Mouse (Mus musculus): ENCODE results near the gene Chst11. TPM values are rescaled to one million over a fixed set of nuclear protein-coding genes. Genes with fewer than 3 reads are reported as not detected.

Chst11 gene
- polyA plus RNA-seq, 1 experiment = 12.1 TPM

- no peaks in the 10 kb centered on the region for H3K36me3 ChIP-seq (ENCODE audit: control insufficient read depth, insufficient read depth)
- no peak for TF ChIP-seq POLR2A (IDR thresholded peaks at IDR 0.05; ENCODE audit: insufficient read length, low read depth)
- TF ChIP-seq TCF3 (IDR thresholded peaks at IDR 0.05; ENCODE audit: insufficient read length, low read depth) = no peak
- no peak for TF ChIP-seq POLR2AphosphoS2 (IDR thresholded peaks at IDR 0.05; ENCODE audit: insufficient read length, low read depth)
- no peak for TF ChIP-seq REST (IDR thresholded peaks at IDR 0.05; ENCODE audit: insufficient read depth, insufficient read length)
- no peak for TF ChIP-seq SRF (IDR thresholded peaks at IDR 0.05; ENCODE audit: control insufficient read depth, insufficient read length, low read depth)
- no peak for TF ChIP-seq E2F4 (IDR thresholded peaks at IDR 0.05; ENCODE audit: insufficient read depth)
- no peak for TF ChIP-seq MAX (IDR thresholded peaks at IDR 0.05; ENCODE audit: low read depth)
- no peak for TF ChIP-seq CEBPB (IDR thresholded peaks at IDR 0.05; ENCODE audit: insufficient read depth, poor library complexity, severe bottlenecking)
- TF ChIP-seq TCF12 (IDR thresholded peaks at IDR 0.05; ENCODE audit: insufficient read depth, poor library complexity, severe bottlenecking) = no peak
- TF ChIP-seq USF1 (IDR thresholded peaks at IDR 0.05; ENCODE audit: low read depth) = no peak
- TF ChIP-seq MYOD1 (IDR thresholded peaks at IDR 0.05; ENCODE audit: control insufficient read depth in 1 of 3, insufficient read length in 2 of 3, low read depth in 2 of 3) = no peak
- no peak for TF ChIP-seq MYOG (IDR thresholded peaks at IDR 0.05; ENCODE audit: control insufficient read depth in 1 of 3, insufficient read depth in 1 of 3, insufficient read length in 2 of 3, low read depth in 2 of 3)
- H3K4me2 ChIP-seq (ENCODE audit: low read depth) = no peak overlapping the region
- no peak overlapping the region for H3K4me3 ChIP-seq
- H3K79me2 ChIP-seq (ENCODE audit: control insufficient read depth, insufficient read depth) = no peaks in the 10 kb centered on the region
- no peak overlapping the region for H3ac ChIP-seq (ENCODE audit: control insufficient read depth, insufficient read length)
- no peaks in the 10 kb centered on the region for H3K27me3 ChIP-seq (ENCODE audit: control insufficient read depth, insufficient read depth, insufficient read length)
These were observed 46.3 kb downstream of the Chst11 start for GRCm38 (mm10) chr10:83031561-83031960.

GRCm38 (mm10) chr10:83032559-83032958 is 47.3 kb downstream of the Chst11 start:
- no peak overlapping the region for H3K4me3 ChIP-seq
- H3K27me3 ChIP-seq (ENCODE audit: control insufficient read depth, insufficient read depth, insufficient read length) = no peaks in the 10 kb centered on the region
- H3K4me2 ChIP-seq (ENCODE audit: low read depth) = no peak overlapping the region
- H3K36me3 ChIP-seq (ENCODE audit: control insufficient read depth, insufficient read depth) = no peaks in the 10 kb centered on the region
- no peak for TF ChIP-seq CEBPB (IDR thresholded peaks at IDR 0.05; ENCODE audit: insufficient read depth, poor library complexity, severe bottlenecking)
- no peak for TF ChIP-seq USF1 (IDR thresholded peaks at IDR 0.05; ENCODE audit: low read depth)
- no peak for TF ChIP-seq TCF12 (IDR thresholded peaks at IDR 0.05; ENCODE audit: insufficient read depth, poor library complexity, severe bottlenecking)
- TF ChIP-seq MAX (IDR thresholded peaks at IDR 0.05; ENCODE audit: low read depth) = no peak
- TF ChIP-seq E2F4 (IDR thresholded peaks at IDR 0.05; ENCODE audit: insufficient read depth) = no peak
- no peak for TF ChIP-seq REST (IDR thresholded peaks at IDR 0.05; ENCODE audit: insufficient read depth, insufficient read length)
- TF ChIP-seq SRF (IDR thresholded peaks at IDR 0.05; ENCODE audit: control insufficient read depth, insufficient read length, low read depth) = no peak
- no peak for TF ChIP-seq MYOG (IDR thresholded peaks at IDR 0.05; ENCODE audit: control insufficient read depth in 1 of 3, insufficient read depth in 1 of 3, insufficient read length in 2 of 3, low read depth in 2 of 3)
- TF ChIP-seq POLR2A (IDR thresholded peaks at IDR 0.05; ENCODE audit: insufficient read length, low read depth) = no peak
- TF ChIP-seq TCF3 (IDR thresholded peaks at IDR 0.05; ENCODE audit: insufficient read length, low read depth) = no peak
- TF ChIP-seq MYOD1 (IDR thresholded peaks at IDR 0.05; ENCODE audit: control insufficient read depth in 1 of 3, insufficient read length in 2 of 3, low read depth in 2 of 3) = no peak
- no peak for TF ChIP-seq POLR2AphosphoS2 (IDR thresholded peaks at IDR 0.05; ENCODE audit: insufficient read length, low read depth)
- no peak overlapping the region for H3ac ChIP-seq (ENCODE audit: control insufficient read depth, insufficient read length)
- H3K79me2 ChIP-seq (ENCODE audit: control insufficient read depth, insufficient read depth) = no peaks in the 10 kb centered on the region

- Histone ChIP-seq H3K27me3 (ENCODE audit: control insufficient read depth, insufficient read depth, insufficient read length) (no peaks in the 10 kb centered on the region), H3K36me3 (ENCODE audit: control insufficient read depth, insufficient read depth) (no peaks in the 10 kb centered on the region), H3ac (ENCODE audit: control insufficient read depth, insufficient read length) (no peak overlapping the region), H3K4me3 (no peak overlapping the region), H3K79me2 (ENCODE audit: control insufficient read depth, insufficient read depth) (peaks cover 8% of the 10 kb centered on the region), H3K4me2 (ENCODE audit: low read depth) (peak overlapping the region; percentile 25)
- peak; percentile 88 for TF ChIP-seq TCF3 (IDR thresholded peaks at IDR 0.05; ENCODE audit: insufficient read length, low read depth)
- TF ChIP-seq REST (IDR thresholded peaks at IDR 0.05; ENCODE audit: insufficient read depth, insufficient read length) = no peak
- TF ChIP-seq MAX (IDR thresholded peaks at IDR 0.05; ENCODE audit: low read depth) = no peak
- no peak for TF ChIP-seq POLR2AphosphoS2 (IDR thresholded peaks at IDR 0.05; ENCODE audit: insufficient read length, low read depth)
- TF ChIP-seq USF1 (IDR thresholded peaks at IDR 0.05; ENCODE audit: low read depth) = no peak
- no peak for TF ChIP-seq CEBPB (IDR thresholded peaks at IDR 0.05; ENCODE audit: insufficient read depth, poor library complexity, severe bottlenecking)
- TF ChIP-seq E2F4 (IDR thresholded peaks at IDR 0.05; ENCODE audit: insufficient read depth) = no peak
- no peak for TF ChIP-seq POLR2A (IDR thresholded peaks at IDR 0.05; ENCODE audit: insufficient read length, low read depth)
- peak in 2 of 3 experiments; percentile 69 to 96 for TF ChIP-seq MYOG (IDR thresholded peaks at IDR 0.05; ENCODE audit: control insufficient read depth in 1 of 3, insufficient read depth in 1 of 3, insufficient read length in 2 of 3, low read depth in 2 of 3)
- peak; percentile 84 for TF ChIP-seq TCF12 (IDR thresholded peaks at IDR 0.05; ENCODE audit: insufficient read depth, poor library complexity, severe bottlenecking)
- TF ChIP-seq SRF (IDR thresholded peaks at IDR 0.05; ENCODE audit: control insufficient read depth, insufficient read length, low read depth) = no peak
- TF ChIP-seq MYOD1 (IDR thresholded peaks at IDR 0.05; ENCODE audit: control insufficient read depth in 1 of 3, insufficient read length in 2 of 3, low read depth in 2 of 3) = peak in 2 of 3 experiments; percentile 73 to 94
These were observed 51.2 kb downstream of the Chst11 start for GRCm38 (mm10) chr10:83036340-83037045.

DNA sequence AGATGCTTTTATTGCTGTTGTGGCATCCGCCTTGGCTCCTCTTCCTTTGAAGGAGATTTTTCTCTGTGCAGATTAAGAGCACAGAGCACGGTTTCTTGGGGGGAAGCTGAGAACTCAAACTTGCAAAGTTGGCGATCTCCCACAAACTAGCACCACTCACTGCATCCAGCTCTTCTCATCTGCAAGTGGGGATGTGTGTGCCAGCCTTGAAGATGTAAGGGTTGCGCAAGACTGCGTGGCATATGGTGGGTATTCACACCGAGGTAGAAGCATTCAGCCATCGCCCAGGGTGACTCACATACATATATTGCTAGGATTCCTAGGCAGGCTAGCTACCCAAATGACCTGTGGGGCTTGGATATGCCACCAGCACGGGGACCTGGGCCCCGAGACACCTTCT is 52.9 kb downstream of the Chst11 start:
- Histone ChIP-seq H3K36me3 (ENCODE audit: control insufficient read depth, insufficient read depth) (no peaks in the 10 kb centered on the region), H3K4me2 (ENCODE audit: low read depth) (no peak overlapping the region), H3K27me3 (ENCODE audit: control insufficient read depth, insufficient read depth, insufficient read length) (no peaks in the 10 kb centered on the region), H3ac (ENCODE audit: control insufficient read depth, insufficient read length) (no peak overlapping the region), H3K79me2 (ENCODE audit: control insufficient read depth, insufficient read depth) (peaks cover 8% of the 10 kb centered on the region), H3K4me3 (no peak overlapping the region)
- TF ChIP-seq CEBPB (IDR thresholded peaks at IDR 0.05; ENCODE audit: insufficient read depth, poor library complexity, severe bottlenecking) (peak; percentile 81), TCF3 (IDR thresholded peaks at IDR 0.05; ENCODE audit: insufficient read length, low read depth) (no peak)

Data from myocyte (in vitro differentiated cells).